Mouse (Mus musculus): ENCODE results near the gene Ldlrad2. TPM values are rescaled to one million over a fixed set of nuclear protein-coding genes. Genes with fewer than 3 reads are reported as not detected.

Ldlrad2 gene
- polyA plus RNA-seq, 1 experiment, result not detected

DNA sequence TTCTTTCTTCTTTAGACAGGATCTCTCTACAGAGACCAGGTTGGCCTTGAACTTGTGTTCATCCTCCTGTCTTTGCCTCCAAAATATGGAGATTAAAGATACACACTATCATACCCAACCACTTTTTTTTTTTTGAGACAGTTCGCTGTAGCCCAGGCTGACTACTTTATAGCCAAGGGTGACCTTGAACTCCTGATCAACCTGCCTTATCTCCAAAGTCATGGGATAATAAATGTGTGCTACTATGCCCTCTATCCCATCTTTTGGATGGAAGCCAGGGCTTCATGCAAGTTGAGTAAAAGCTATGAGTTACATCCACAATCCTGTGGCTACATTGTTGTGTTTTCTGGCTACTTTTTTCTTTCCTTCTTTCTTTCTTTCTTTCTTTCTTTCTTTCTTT, 48.9 kb downstream of the Ldlrad2 start:
- DNase-seq, result no peak

More for the DNA sequence above, 48.9 kb downstream of the Ldlrad2 start:
- no peak for TF ChIP-seq CTCF (conservative IDR thresholded peaks at IDR 0.05; ENCODE audit: insufficient read depth, insufficient read length, low read depth, low read length)
- H3K36me3 ChIP-seq (ENCODE audit: control insufficient read depth, insufficient read depth, low read length), result no peaks in the 10 kb centered on the region
- H3K4me3 ChIP-seq (ENCODE audit: insufficient read depth, low read depth, low read length), result no peak overlapping the region
- WGBS, result 93% methylated on average over 1 of the region's 1 CpGs
- peaks cover 2% of the 10 kb centered on the region; the same call in 1 of the 2 replicates for H3K4me1 ChIP-seq (ENCODE audit: control insufficient read depth, insufficient read depth, low read length)
- no peaks in the 10 kb centered on the region for H3K27me3 ChIP-seq (replicated peaks; ENCODE audit: control insufficient read depth, insufficient read depth, low read length)
- H3K27ac ChIP-seq (ENCODE audit: insufficient read depth, low read depth, low read length), result no peak overlapping the region

Other genes starting within 250 kb of the Ldlrad2 start
- 83.5 and 116 TPM in 2 replicates for gene Cdc42, start 216.8 kb downstream of the Ldlrad2 start, polyA plus RNA-seq (2012; rRNA removed)
- gene Cela3a, start 164.8 kb downstream of the Ldlrad2 start, polyA plus RNA-seq (2012; rRNA removed), result not detected in 2 replicates
- gene Cela3b, start 144.0 kb downstream of the Ldlrad2 start, polyA plus RNA-seq (2012; rRNA removed), result not detected in 2 replicates
- gene 1700013G24Rik, start 121.3 kb downstream of the Ldlrad2 start, polyA plus RNA-seq (2012; rRNA removed), result 0.22 and 0.46 TPM in 2 replicates
- gene Hspg2, start 105.8 kb downstream of the Ldlrad2 start, polyA plus RNA-seq (2012; rRNA removed), result 29.7 and 34.7 TPM in 2 replicates
- gene Usp48, start 19.2 kb upstream of the Ldlrad2 start, polyA plus RNA-seq (2012; rRNA removed), result 38.6 and 39.5 TPM in 2 replicates
- 213 and 248 TPM in 2 replicates for gene Rap1gap, start 90.2 kb upstream of the Ldlrad2 start, polyA plus RNA-seq (2012; rRNA removed)
- 564 and 569 TPM in 2 replicates for gene Alpl, start 221.8 kb upstream of the Ldlrad2 start, polyA plus RNA-seq (2012; rRNA removed)

All from kidney, adult 2 months (tissue).